Mouse (Mus musculus): ENCODE measurements around the gene Faim2. TPM values are rescaled to one million over a fixed set of nuclear protein-coding genes. Genes with fewer than 3 reads are reported as not detected.

Faim2 gene
- polyA plus RNA-seq, 1 experiment from 2014 or later = 65.8 TPM

DNA sequence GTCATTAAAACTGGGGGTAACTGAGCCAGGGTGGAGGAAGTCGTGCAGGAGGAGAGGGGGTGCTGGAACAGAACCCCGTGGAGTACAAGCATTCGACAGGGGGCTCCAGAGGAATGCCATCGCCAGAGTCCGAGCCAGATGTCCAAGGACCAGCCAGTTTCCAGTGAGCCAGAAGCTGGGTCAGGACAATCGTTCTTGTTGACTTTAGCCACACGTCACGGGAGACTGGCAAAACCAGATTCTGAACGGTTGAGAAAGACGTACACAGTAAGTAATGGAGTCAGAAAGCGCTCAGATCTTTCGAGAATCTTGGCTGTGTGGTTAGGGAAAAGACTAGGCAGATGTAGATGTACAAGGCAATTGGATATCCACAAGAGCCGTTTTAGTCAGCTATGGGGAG lies 64.8 kb downstream of the Faim2 start:
- Histone ChIP-seq H3K4me1 (ENCODE audit: control insufficient read depth, insufficient read depth, low read length) (peaks cover 7% of the 10 kb centered on the region), H3K36me3 (ENCODE audit: control insufficient read depth, insufficient read depth, low read length) (no peaks in the 10 kb centered on the region), H3K9me3 (replicated peaks; ENCODE audit: control insufficient read depth, low read length, poor library complexity, severe bottlenecking) (no peaks in the 10 kb centered on the region), H3K9ac (ENCODE audit: low read depth, low read length) (no peak overlapping the region), H3K27me3 (ENCODE audit: control insufficient read depth, insufficient read depth, low read depth, low read length) (no peaks in the 10 kb centered on the region), H3K27ac (ENCODE audit: low read length) (no peak overlapping the region), H3K4me3 (ENCODE audit: low read depth, low read length) (no peak overlapping the region), H3K4me2 (ENCODE audit: low read length) (no peak overlapping the region)
- ATAC-seq = no peak
- 71% methylated on average over 13 of the region's 13 CpGs for WGBS

DNA sequence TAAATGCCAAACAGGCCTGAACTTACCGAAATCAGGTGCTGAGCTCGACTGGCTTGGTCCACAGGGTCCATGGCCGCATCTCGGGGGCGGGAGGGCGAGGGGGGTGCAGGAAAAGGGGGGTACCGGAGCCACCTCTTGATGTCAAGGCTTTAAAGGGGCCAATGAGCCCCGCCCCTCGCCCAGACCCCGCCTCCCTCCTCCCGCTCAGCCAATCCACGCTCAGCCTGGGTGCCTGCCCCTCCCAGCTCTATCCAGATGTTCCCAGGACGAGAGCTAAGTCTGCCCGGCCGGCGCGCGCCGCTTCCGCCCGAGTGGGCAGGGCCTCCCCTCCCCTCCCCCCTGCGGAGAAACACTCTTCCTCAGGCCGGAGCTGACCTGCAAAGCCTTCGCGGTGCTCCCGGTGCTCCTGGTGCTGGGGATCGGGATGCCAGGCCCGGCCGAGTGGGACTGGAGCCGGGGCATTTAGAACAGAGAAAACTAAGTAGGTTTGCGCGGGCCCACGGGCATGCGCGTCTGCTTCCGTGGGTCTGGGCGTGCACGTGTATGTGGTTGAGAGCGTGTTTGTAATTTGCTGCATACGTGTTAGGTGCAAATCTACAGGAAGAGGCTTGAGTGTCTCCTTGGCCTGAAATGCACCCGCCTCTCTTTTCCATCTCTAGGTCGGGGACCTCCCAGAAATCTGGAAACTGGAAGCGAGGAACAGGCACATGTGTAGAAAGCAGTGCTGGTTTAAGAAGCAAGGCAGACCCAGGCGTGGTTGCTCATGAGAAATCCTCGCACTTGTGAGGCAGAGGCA lies 70.2 kb downstream of the Faim2 start, which contains the start of gene Nckap5l:
Gene Nckap5l, minus strand, starts transcription at position 143 of the 796 bp plus-strand sequence.
- peak within 1 kb of the TSS; percentile 93 for H3K4me3 ChIP-seq (ENCODE audit: low read depth, low read length)
- H3K4me2 ChIP-seq (ENCODE audit: low read length) = peak within 1 kb of the TSS; percentile 85
- no peaks in the 10 kb centered on the region for H3K27me3 ChIP-seq (ENCODE audit: control insufficient read depth, insufficient read depth, low read depth, low read length)
- peak within 1 kb of the TSS; percentile 88 for H3K9ac ChIP-seq (ENCODE audit: low read depth, low read length)
- H3K4me1 ChIP-seq (ENCODE audit: control insufficient read depth, insufficient read depth, low read length) = peaks cover 37% of the 10 kb centered on the region
- H3K9me3 ChIP-seq (replicated peaks; ENCODE audit: control insufficient read depth, low read length, poor library complexity, severe bottlenecking) = no peaks in the 10 kb centered on the region
- H3K36me3 ChIP-seq (ENCODE audit: control insufficient read depth, insufficient read depth, low read length) = no peaks in the 10 kb centered on the region
- peak; percentile 95 for ATAC-seq
- WGBS = under 1% methylated on average over 43 of the region's 45 CpGs
- peak within 1 kb of the TSS; percentile 90 for H3K27ac ChIP-seq (ENCODE audit: low read length)

DNA sequence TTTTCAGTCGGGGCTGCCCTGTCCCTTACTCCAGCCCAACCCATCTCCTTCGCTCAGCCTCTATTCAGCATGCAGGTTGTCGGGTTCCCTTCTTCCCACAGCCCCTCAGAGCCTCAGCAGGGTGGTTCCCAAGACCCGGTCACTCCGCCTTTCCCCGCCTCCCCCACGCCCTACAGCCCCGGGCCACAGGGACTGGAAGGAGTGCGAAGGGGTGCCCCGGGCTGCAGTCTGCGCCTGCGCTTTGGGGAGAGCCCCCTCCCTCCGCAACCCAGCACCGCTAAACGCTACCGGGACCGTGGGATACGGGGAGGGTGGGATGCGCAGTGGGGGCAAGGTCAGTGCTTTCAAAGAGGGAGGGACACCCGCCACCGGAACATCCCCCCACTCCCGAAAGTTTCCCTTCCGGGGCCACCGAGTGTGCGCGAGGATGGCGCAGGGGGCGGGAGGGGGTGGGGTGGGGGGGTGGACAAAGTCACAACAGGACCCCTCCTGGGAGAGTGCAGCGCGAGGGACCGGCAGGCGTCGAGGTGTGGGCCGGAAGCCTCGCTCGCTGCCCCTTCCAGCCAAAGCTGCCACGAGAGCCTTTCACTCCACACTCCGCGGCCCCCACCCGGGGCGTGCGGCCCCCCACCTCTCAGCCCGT lies 70.9 kb downstream of the Faim2 start:
- Histone ChIP-seq H3K27me3 (ENCODE audit: control insufficient read depth, insufficient read depth, low read depth, low read length) (no peaks in the 10 kb centered on the region), H3K36me3 (ENCODE audit: control insufficient read depth, insufficient read depth, low read length) (no peaks in the 10 kb centered on the region), H3K9ac (ENCODE audit: low read depth, low read length) (peak overlapping the region; percentile 88), H3K4me1 (ENCODE audit: control insufficient read depth, insufficient read depth, low read length) (peaks cover 37% of the 10 kb centered on the region), H3K9me3 (replicated peaks; ENCODE audit: control insufficient read depth, low read length, poor library complexity, severe bottlenecking) (no peaks in the 10 kb centered on the region), H3K4me2 (ENCODE audit: low read length) (peak overlapping the region; percentile 85), H3K27ac (ENCODE audit: low read length) (peak overlapping the region; percentile 90), H3K4me3 (ENCODE audit: low read depth, low read length) (peak overlapping the region; percentile 93)
- ATAC-seq = peak; percentile 78
- WGBS = under 1% methylated on average over 30 of the region's 43 CpGs

DNA sequence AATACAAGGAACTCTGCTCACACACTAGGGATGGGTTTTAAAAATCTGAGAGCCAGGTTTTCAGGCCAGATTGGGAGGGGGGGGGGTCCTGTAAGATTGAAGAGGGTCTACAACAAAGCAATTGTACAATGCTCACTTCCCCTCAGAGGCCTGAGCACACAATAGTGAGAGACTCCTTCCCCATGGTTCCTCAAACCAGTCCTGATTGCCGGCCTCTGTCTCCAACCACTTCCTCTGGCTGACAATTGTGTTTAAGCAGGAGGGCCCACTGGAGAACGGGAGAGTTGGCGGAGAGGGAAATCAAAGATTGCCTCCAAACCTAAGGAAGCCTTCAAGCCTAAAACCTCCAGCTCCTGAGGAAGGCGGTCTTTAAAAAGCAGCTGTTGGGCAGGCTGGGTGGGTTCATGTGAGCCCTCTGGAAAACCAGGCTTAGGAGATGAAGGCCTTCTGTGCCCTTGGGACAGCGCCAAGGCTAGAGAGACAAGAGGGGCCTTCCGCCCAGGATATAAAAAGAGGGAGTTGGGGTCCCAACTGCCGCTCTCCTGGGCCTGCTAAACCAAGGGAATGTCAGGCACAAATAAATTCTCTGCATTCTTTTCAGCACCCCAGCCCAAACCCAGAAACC lies 71.5 kb downstream of the Faim2 start:
- WGBS = 10% methylated on average over 7 of the region's 7 CpGs
- Histone ChIP-seq H3K4me2 (ENCODE audit: low read length) (peak overlapping the region; percentile 85), H3K27ac (ENCODE audit: low read length) (peak overlapping the region; percentile 90), H3K9ac (ENCODE audit: low read depth, low read length) (peak overlapping the region; percentile 88), H3K4me3 (ENCODE audit: low read depth, low read length) (peak overlapping the region; percentile 93), H3K36me3 (ENCODE audit: control insufficient read depth, insufficient read depth, low read length) (no peaks in the 10 kb centered on the region), H3K9me3 (replicated peaks; ENCODE audit: control insufficient read depth, low read length, poor library complexity, severe bottlenecking) (no peaks in the 10 kb centered on the region), H3K27me3 (ENCODE audit: control insufficient read depth, insufficient read depth, low read depth, low read length) (no peaks in the 10 kb centered on the region), H3K4me1 (ENCODE audit: control insufficient read depth, insufficient read depth, low read length) (peaks cover 37% of the 10 kb centered on the region)
- ATAC-seq = no peak

DNA sequence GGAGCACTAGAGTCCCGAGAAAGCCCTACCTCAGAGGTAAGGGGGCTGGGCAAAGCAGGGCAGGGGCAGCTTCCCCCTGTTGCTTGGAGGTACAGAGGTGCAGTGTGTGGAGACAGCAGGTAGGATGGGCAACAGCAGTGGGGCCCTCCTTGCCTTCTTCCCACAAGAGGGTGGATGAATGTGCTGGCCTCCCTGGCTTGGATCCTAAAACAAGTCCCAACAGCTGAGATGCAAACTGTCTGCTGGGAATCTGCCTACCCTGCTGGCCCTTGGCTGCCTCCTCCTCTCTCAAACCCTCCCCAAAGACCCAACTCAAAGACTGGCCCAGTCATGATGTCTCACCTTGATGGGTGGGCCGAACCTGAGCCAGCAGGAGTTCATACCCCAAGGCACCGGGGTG lies 72.5 kb downstream of the Faim2 start:
- 91% methylated on average over 3 of the region's 3 CpGs for WGBS
- H3K4me2 ChIP-seq (ENCODE audit: low read length) = no peak overlapping the region; the same call in 1 of the 2 replicates
- H3K4me1 ChIP-seq (ENCODE audit: control insufficient read depth, insufficient read depth, low read length) = peaks cover 37% of the 10 kb centered on the region
- H3K4me3 ChIP-seq (ENCODE audit: low read depth, low read length) = no peak overlapping the region
- H3K9me3 ChIP-seq (replicated peaks; ENCODE audit: control insufficient read depth, low read length, poor library complexity, severe bottlenecking) = no peaks in the 10 kb centered on the region
- no peaks in the 10 kb centered on the region for H3K27me3 ChIP-seq (ENCODE audit: control insufficient read depth, insufficient read depth, low read depth, low read length)
- H3K36me3 ChIP-seq (ENCODE audit: control insufficient read depth, insufficient read depth, low read length) = no peaks in the 10 kb centered on the region
- H3K27ac ChIP-seq (ENCODE audit: low read length) = no peak overlapping the region
- ATAC-seq = no peak
- H3K9ac ChIP-seq (ENCODE audit: low read depth, low read length) = no peak overlapping the region

DNA sequence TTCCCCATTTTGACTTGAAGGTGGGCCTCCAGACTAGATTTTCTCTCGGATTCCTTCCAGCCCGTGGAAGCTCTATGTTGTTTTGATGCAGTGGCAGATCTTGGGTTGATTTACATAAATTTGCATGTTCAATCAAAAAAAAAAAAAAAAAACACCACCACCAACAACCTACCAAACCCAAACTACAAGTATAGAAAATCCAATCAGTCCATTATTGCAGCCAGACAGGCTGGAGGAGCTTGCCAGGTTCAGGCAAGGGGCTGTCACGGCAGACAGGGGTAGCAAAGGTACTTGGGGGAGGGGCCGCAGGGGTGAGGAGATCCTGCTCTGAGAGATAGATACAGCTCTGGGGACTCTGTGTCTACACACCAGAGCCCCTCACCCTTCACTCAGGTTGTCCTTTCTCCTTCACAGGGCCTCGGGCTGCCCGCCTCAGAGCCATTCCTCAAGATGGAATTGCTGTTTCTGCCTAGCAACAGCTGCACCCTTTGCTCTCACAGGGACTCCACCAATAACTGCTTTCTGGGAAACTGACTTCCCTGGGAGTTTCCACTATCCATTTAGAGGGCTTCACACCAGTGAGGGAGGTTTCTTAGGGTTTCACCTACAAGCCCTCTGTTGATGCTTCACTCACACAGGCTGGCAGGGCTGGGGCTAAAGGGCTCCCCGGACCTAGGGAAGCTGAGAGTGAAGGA lies 73.2 kb downstream of the Faim2 start:
- no peak overlapping the region for H3K4me3 ChIP-seq (ENCODE audit: low read depth, low read length)
- no peak overlapping the region for H3K9ac ChIP-seq (ENCODE audit: low read depth, low read length)
- ATAC-seq = no peak
- H3K27me3 ChIP-seq (ENCODE audit: control insufficient read depth, insufficient read depth, low read depth, low read length) = no peaks in the 10 kb centered on the region
- H3K36me3 ChIP-seq (ENCODE audit: control insufficient read depth, insufficient read depth, low read length) = no peaks in the 10 kb centered on the region
- no peak overlapping the region for H3K27ac ChIP-seq (ENCODE audit: low read length)
- H3K4me1 ChIP-seq (ENCODE audit: control insufficient read depth, insufficient read depth, low read length) = peaks cover 37% of the 10 kb centered on the region
- H3K4me2 ChIP-seq (ENCODE audit: low read length) = no peak overlapping the region
- H3K9me3 ChIP-seq (replicated peaks; ENCODE audit: control insufficient read depth, low read length, poor library complexity, severe bottlenecking) = no peaks in the 10 kb centered on the region
- WGBS = 68% methylated on average over 7 of the region's 7 CpGs

DNA sequence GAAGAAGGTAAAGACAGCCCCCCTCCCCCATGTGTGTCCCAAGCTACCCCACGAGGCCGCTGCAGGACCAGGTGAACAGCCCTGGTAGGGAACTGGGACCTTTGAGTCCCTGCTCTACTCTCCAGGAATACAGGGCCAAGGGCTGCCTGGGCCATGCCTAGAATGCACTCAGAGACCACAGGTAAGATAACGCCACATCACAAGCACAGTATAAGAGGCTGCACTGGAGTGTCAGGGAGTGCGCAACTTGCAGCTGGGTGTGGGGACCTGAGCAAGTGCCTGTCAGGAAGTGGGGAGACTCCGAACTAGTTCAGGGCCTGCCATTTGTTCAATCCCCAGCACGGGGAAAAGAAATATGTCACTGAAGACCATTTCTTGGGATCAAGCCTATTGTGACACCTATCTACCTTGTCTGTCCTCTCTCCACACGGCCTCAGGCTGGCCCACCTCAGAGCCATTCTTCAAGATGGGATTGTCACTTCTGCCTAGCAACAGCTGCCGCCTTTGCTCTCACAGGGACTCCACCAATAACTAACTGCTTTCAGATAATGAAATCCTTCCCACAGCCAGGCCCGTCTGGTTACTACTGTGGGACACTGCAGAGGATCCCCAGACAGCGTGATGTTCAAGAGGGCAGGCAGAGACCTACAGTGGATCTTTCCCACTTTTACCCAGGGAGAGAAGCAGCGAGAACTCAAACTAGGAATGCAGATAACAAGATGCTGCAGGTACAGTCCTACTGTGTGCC lies 74.6 kb downstream of the Faim2 start:
- H3K27ac ChIP-seq (ENCODE audit: low read length) = no peak overlapping the region
- 80% methylated on average over 11 of the region's 11 CpGs for WGBS
- no peak for ATAC-seq
- H3K9me3 ChIP-seq (replicated peaks; ENCODE audit: control insufficient read depth, low read length, poor library complexity, severe bottlenecking) = no peaks in the 10 kb centered on the region
- no peak overlapping the region for H3K4me2 ChIP-seq (ENCODE audit: low read length)
- no peak overlapping the region for H3K4me3 ChIP-seq (ENCODE audit: low read depth, low read length)
- no peaks in the 10 kb centered on the region for H3K27me3 ChIP-seq (ENCODE audit: control insufficient read depth, insufficient read depth, low read depth, low read length)
- H3K4me1 ChIP-seq (ENCODE audit: control insufficient read depth, insufficient read depth, low read length) = peaks cover 34% of the 10 kb centered on the region
- no peaks in the 10 kb centered on the region for H3K36me3 ChIP-seq (ENCODE audit: control insufficient read depth, insufficient read depth, low read length)
- H3K9ac ChIP-seq (ENCODE audit: low read depth, low read length) = no peak overlapping the region

DNA sequence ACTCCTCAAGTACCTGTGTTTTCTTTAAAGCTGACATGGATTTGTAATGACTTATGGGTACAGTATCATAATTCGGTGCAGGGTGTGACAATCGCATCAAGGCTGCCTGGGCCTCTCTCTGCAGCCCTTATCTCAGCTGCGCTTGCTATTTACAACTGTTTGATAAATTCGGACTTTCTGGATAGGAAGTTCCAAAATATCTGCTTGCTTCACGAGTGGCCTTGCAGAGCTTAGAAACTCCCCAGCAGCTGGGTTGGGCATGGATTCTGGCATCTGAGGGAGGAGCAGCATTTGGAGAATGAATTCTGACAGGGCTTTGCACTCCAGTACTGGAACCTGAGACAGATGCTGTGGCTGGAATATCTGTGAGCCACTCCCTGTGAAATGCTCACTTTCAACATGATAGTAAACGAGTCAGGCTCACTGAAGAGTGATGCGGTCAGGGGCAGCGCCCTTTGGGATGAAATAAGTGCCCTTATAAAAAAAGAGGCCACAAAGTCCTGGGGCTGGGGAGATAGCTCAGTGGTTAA lies 78.1 kb downstream of the Faim2 start:
- Histone ChIP-seq H3K27me3 (ENCODE audit: control insufficient read depth, insufficient read depth, low read depth, low read length) (no peaks in the 10 kb centered on the region), H3K4me3 (ENCODE audit: low read depth, low read length) (no peak overlapping the region), H3K9me3 (replicated peaks; ENCODE audit: control insufficient read depth, low read length, poor library complexity, severe bottlenecking) (no peaks in the 10 kb centered on the region), H3K4me1 (ENCODE audit: control insufficient read depth, insufficient read depth, low read length) (peaks cover 11% of the 10 kb centered on the region; the same call in 1 of the 2 replicates), H3K27ac (ENCODE audit: low read length) (0 out of 2 replicates have a peak overlapping the region, but pooled peaks have one; percentile 19), H3K9ac (ENCODE audit: low read depth, low read length) (no peak overlapping the region), H3K4me2 (ENCODE audit: low read length) (no peak overlapping the region), H3K36me3 (ENCODE audit: control insufficient read depth, insufficient read depth, low read length) (no peaks in the 10 kb centered on the region)
- WGBS = 87% methylated on average over 8 of the region's 8 CpGs
- ATAC-seq = no peak
